Mouse (Mus musculus) gastrocnemius, adult 2 months (tissue): ENCODE results near the gene Rbl1. TPM values are rescaled to one million over a fixed set of nuclear protein-coding genes. Genes with fewer than 3 reads are reported as not detected.
"Not testable (repeated sequence)": the region's sequence is repeated elsewhere in the genome, so short reads cannot be mapped to it uniquely, and the experiment has no call there.

ENCODE experiments used
- DNase-seq: peaks from one replicate; pipeline ENCODE4 v3.0.0; 2022
- H3K27ac ChIP-seq: fragments of 200-600 bp; 2 replicates; pipeline ENCODE4 v1.8.1; 2022; ENCODE audit warnings: mild to moderate bottlenecking
- H3K4me3 ChIP-seq: fragments of 200-600 bp; 2 replicates; pipeline ENCODE4 v1.8.1; 2022; ENCODE audit warnings: mild to moderate bottlenecking, moderate library complexity
- CTCF ChIP-seq: fragments of 200-600 bp; IDR thresholded peaks from 2 replicates; pipeline ENCODE4 v1.8.1; 2022; ENCODE audit warnings: antibody characterized with exemption, mild to moderate bottlenecking, moderate library complexity
- intact Hi-C: fragments of 180-260 bp; cut with DNase I; formaldehyde crosslinking; loops from one replicate; pipeline ENCODE4 v1.15.1; 2025
- long read RNA-seq, 2 experiments: library from polyadenylated mRNA; stranded (forward); transcript quantifications; one replicate each; pipeline ENCODE4 v2.0.0; 2021
- total RNA-seq, 2 experiments: library from RNA; stranded (reverse); gene quantifications; 2 replicates each; pipeline ENCODE4 v1.2.3; 2021

Gene Rbl1
- 1 to 10 TPM; 1.6 to 1.7 TPM for total RNA-seq
- long read RNA-seq, experiment 1, full-length matches to known transcripts: 2 of 3 reads
- long read RNA-seq, experiment 1, partial matches to known transcripts: 0 of 3 reads
- long read RNA-seq, experiment 1, other reads (novel, unspliced or antisense): 1 of 3 reads
- long read RNA-seq, experiment 2, full-length matches to known transcripts: 1 of 1 reads
- long read RNA-seq, experiment 2, partial matches to known transcripts: 0 of 1 reads
- long read RNA-seq, experiment 2, other reads (novel, unspliced or antisense): 0 of 1 reads

DNA sequence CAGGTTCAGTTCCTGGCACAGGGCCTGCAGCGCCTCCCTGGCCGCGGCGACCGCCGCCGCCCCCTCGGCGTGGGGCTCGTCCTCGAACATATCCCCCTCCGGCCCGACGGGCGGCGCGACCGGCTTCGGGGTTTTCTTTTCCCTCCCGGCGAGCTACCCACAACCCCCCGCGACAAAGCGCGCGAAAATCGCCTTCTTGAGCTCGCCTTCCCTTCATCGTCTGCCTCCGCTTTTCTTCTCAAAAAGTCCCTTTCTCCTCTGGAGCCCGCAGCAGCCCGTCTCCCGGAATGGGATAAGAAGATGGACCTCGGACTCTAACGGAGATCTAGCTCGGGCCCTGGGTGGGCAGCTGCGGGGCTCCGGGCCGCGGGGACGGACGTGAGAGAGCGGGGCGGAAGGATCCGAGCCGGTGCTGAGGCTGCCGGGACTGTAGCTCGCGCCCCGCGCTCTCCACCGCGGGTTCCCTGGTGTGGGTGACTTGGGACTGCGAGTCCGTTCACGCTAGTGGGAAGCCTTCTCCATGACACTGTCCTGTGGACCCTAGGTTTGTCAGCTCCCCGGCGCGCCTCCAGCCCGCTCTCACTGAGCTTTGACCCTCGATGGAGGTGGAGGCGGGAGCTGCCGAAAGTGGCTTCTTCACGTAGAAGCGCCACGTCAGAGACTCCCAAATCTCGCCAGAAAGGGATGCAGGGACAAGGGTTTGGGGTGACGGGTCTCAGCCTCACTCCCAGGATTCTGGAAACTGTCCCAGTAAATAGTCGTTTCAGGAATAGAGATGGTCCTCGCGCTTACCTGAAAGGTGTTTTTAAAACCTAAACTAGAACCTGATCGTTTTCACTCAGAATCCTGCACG is at the start of gene Rbl1:
Gene Rbl1 (minus strand): TSS at position 169 of the 853 bp plus-strand sequence.
- intact Hi-C loops: loop anchor here (5.0 kb wide), 1 partner anchor 73 kb away; the partner anchor contains the start of genes Mroh8 and Rpn2
- peak; percentile 33; the same call in 1 of the 2 replicates for TF ChIP-seq CTCF
- H3K27ac ChIP-seq: peak within 1 kb of the TSS; percentile 91
- H3K4me3 ChIP-seq: peak within 1 kb of the TSS; percentile 98
- peak; percentile 92 for DNase-seq

DNA sequence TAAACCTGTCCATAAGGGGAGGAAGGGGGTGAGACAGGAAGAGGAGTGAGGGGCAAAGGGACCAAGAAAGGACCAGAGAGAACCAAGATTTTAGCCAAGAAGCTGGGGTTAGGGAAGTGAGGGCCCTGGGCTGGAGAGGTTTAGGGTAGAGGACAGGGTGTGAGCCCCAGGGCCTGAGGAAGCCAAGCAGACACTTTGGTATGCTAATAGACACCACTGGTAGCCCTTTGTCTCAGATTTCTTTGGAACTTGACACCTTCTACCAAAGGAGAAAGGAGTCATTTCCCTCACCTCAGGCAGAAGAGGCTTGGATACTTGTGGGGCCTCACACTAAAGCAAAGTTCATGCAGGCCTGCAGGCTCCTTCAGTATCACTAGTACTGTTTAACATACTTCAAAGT is 43.8 kb upstream of the Rbl1 start:
- no peak for DNase-seq
- intact Hi-C loops: no loop called here
- Histone ChIP-seq H3K27ac (no peak overlapping the region), H3K4me3 (no peak overlapping the region)
- no peak for TF ChIP-seq CTCF

DNA sequence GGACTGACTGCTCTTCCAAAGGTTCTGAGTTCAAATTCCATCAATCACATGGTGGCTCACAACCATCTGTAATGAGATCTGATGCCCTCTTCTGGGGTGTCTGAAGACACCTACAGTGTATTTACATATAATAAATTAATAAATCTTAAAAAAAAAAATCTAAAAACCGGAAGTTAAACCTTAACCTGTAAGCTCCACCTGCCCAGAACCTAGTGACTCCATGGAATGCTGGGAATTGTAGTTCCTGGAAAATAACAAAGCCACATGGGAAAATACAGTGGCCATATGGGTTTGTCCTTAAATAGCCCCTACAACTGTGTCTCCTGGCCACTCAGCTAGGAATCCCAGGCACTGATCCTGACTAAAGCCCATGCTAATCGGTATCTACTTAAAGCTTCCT is 41.3 kb upstream of the Rbl1 start:
- TF ChIP-seq CTCF: no peak
- no peak overlapping the region for H3K4me3 ChIP-seq
- intact Hi-C loops: no loop called here
- no peak overlapping the region for H3K27ac ChIP-seq
- no peak for DNase-seq

DNA sequence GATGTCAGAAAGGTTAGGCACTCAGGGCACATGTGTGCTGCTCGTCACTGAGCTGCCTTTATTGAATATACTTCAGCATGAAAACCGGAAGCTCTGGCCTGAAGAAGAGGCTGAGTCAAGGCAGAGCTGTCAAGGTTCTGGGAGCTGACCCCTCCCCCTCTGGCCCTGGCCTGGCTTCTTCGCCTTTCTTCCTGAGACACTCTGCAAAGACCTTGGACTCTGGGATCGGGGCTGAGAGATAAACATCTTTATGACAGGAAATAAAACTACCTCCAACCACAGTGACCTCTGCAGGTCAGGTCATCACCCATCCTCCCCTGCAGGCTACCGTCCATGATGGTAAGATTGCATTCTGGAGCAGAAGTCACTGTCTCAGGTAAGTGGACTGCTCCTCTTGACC is 40.7 kb upstream of the Rbl1 start:
- intact Hi-C loops: no loop called here
- TF ChIP-seq CTCF: no peak
- no peak for DNase-seq
- Histone ChIP-seq H3K27ac (no peak overlapping the region), H3K4me3 (no peak overlapping the region)

DNA sequence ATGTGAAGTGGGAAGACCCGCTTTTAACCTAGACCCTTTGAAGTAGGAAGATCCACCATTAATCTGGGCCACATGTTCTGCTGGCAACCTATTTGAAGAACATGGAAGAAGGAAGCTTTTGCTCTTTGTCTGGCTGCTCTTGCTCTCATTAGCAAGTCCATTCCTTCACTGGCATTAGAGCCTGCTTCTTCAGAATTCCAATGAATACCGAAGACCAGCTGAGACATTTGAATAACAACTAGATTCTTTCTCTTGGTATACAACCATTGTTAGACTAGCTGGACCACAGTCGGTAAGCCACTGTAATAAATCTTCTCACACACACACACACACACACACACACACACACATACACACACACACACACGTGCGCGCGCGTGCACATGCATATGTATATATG is 31.6 kb upstream of the Rbl1 start:
- DNase-seq: no peak
- intact Hi-C loops: no loop called here
- H3K4me3 ChIP-seq: no peak overlapping the region
- H3K27ac ChIP-seq: no peak overlapping the region
- TF ChIP-seq CTCF: no peak

DNA sequence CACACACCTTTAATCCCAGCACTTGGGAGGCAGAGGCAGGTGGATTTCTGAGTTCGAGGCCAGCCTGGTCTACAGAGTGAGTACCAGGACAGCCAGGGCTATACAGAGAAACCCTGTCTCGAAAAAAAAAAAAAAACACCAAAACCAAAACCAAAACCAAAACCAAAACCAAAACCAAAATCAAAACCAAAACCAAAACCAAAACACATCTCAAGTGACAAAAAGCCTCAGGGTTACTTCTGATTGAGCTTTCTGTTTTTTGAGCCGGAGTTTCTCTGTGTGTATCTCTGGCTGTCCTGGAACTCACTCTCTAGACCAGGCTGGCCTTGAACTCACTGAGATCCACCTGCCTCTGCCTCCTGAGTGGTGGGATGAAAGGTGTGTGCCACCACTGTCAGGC is 17.6 kb upstream of the Rbl1 start:
- intact Hi-C loops, DNase-seq, H3K4me3 ChIP-seq, H3K27ac ChIP-seq: not testable (repeated sequence)

DNA sequence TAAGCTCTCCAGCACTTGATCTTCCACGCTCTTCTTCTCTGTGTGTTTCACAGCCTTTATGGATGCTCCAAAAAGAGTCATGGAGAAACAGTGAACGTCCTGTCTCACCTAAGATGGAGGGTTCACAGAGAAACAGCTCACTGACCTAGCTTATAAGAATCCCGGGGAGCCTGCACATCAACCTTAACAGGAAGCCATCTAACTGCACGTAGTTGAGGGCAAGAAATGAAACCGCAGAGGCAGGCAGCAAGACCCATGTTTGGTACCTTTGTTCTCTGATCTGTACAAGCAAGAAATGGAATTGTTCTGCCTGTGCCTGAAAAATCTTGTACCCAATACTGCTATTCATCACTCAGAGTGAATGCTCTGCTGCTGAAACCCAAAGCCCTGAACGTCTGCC is 15.8 kb upstream of the Rbl1 start:
- DNase-seq: no peak
- no peak for TF ChIP-seq CTCF
- intact Hi-C loops: no loop called here
- H3K27ac ChIP-seq: no peak overlapping the region
- H3K4me3 ChIP-seq: no peak overlapping the region

DNA sequence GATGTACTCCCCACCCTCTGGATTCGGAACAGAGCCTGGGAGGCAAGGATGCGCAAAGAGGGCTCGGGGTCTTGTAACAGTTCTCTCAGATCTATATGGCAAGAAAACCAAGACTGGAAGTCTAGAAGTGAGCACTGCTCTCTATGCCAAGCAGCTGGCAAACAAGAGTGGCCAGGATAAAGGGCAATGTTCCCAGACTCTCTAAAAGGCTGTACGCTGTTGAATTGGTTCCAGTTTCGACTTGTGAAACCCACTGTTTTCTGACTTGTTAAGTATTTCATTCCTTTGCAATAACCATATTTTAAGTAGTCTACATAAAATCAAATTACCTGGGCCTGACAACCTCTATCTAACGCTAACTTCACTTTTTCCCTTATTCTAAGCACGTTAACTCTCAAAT is 7.4 kb upstream of the Rbl1 start:
- no peak for DNase-seq
- no peak overlapping the region for H3K27ac ChIP-seq
- TF ChIP-seq CTCF: no peak
- H3K4me3 ChIP-seq: no peak overlapping the region
- intact Hi-C loops: no loop called here

DNA sequence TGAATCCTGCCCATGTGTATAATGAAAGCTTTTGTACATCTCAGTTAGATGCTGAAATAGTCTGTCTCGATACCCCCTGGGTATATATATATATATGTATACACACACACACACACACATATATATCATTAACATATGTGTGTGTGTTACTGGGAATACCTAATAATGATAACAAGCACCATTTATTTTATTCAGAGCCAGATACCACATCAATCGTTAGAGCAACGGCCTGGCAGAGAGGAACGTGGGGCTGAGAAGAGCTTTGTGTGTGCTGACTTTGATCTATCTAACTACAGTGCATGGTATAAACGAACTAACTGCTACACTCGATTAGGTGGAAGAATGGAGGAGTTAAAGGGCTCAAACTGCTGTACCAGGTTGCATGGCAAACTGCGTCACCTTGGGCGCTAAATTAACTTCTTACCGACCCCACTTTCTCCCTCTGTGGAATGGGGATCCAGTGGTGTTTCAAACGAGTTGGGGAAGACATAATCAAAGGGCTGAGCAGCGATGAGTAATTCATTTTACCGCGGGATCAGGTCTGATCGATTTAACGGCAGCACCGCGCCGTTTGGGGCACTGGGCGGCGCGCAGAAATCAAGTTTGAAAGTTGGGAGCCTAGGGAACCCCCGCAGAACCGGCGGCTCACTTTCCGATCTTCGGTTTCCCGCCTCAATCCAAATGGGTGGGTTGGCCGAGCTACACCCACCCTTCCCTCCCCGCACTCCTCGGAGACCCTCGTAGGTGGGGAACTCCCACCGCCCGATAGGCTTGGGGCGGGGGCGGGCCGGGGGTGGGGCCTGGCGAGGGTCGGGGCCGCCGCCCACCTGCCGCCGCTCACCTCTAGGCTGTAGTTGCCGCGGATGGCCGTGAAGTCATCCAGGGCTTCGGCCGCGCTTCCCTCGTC is 622 bp downstream of the Rbl1 start:
- peak; percentile 10; the same call in 1 of the 2 replicates for TF ChIP-seq CTCF
- DNase-seq: peak; percentile 44
- Histone ChIP-seq H3K27ac (peak overlapping the region; percentile 91), H3K4me3 (peak overlapping the region; percentile 98)
- intact Hi-C loops: loop anchor here (5.0 kb wide), 1 partner anchor 74 kb away; the partner anchor contains the start of genes Mroh8 and Rpn2

DNA sequence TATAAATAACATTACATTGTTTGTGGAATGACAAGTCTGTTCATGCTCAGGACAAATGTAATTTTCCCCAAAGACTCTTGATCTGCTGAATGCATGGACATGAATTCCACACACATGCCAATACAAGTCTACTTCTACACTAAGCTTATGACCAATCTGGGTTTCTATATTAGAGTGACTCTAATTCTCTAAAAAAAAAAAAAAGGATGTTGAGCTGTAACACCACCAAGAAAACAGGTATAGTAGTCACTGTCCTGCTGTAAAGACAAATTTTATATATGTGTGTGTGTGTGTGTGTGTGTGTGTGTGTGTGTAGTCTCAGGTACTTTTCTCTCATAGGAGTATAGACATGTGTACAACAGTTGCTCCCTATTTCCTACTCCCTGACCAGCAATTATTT is 1.3 kb downstream of the Rbl1 start:
- Histone ChIP-seq H3K27ac (no peak overlapping the region), H3K4me3 (no peak overlapping the region)
- intact Hi-C loops: loop anchor here (5.0 kb wide), 1 partner anchor 74 kb away; the partner anchor contains the start of genes Mroh8 and Rpn2
- no peak for TF ChIP-seq CTCF
- no peak for DNase-seq

DNA sequence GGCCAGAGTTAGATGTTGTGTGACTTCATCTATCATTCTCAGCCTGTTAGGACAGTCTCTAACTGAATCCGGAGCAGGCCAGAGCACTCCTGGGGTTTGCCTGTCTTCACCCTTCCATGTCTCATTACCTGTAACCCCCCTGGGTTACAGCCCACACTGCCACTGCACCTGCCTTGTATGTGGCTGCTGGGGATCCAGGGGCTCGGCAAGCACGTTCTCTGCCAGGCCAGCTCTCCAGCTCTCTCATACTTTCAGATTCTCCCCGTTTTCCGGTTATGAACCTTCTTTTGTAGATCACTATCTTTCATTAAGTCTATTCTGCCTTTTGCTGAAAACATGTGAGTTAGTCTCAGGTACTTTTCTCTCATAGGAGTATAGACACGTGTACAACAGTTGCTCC is 2.0 kb downstream of the Rbl1 start:
- intact Hi-C loops: loop anchor here (5.0 kb wide), 1 partner anchor 75 kb away; the partner anchor contains the start of genes Mroh8 and Rpn2
- no peak for TF ChIP-seq CTCF
- H3K4me3 ChIP-seq: no peak overlapping the region
- H3K27ac ChIP-seq: no peak overlapping the region
- no peak for DNase-seq

DNA sequence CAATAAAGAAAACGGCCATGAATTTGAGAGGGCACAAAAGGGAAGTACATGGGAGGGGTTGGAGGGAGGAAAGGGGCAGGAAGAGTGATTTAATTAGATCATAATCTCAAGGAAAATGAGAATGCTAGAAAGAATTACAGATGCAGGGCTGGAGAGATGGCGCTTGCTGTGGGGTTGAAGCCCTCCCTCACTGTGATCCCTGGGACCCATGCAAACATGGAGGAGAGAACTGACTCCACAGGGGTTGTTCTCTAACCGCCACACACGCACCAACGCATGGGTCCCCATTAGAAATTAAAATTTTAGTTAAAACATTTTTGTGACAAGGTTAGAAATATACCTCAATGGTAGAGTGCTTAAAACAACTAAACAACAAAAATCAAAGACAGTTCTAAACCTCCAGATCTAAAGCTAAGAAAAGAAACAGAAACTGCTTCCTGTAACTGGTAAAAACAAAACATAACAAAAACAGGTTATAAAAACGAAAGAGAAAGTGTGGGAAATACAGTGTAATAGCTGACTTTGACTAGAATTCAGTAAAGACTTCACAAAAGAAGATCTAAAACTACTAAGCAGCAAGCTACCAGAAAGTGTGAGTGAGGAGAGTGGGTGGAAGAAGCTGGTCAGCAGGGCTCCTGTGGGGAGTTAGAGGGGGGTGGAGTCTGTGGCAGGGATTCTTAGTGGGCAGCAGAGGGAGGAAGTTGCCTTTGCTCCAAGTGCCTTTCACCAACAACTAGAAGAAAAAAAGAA is 3.1 kb downstream of the Rbl1 start:
- no peak for TF ChIP-seq CTCF
- peak overlapping the region; percentile 70 for H3K27ac ChIP-seq
- H3K4me3 ChIP-seq: peak overlapping the region; percentile 61
- intact Hi-C loops: loop anchor here (5.0 kb wide), 1 partner anchor 76 kb away; the partner anchor contains the start of genes Mroh8 and Rpn2
- peak; percentile 34 for DNase-seq

DNA sequence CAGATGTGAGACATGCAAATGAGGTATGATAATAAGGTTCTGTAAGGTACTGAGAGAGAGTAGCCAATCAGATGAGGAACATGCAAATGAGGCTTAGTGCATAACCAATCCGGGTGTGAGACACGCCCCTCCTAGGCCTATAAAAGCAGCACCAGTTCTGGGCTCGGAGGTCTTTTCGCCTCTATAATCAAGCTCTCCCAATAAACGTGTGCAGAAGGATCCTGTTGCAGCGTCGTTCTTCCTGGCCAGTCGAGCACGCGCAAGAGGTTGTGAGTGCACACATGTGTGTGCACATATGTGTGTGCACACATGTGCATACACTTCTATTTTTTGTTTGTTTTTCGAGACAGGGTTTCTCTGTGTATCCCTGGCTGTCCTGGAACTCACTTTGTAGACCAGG is 5.9 kb downstream of the Rbl1 start:
- DNase-seq, intact Hi-C loops, H3K4me3 ChIP-seq, H3K27ac ChIP-seq: not testable (repeated sequence)
